Mouse (Mus musculus) gastrocnemius, postnatal 25 days (tissue): ENCODE measurements around the gene Ccdc106. TPM values are rescaled to one million over a fixed set of nuclear protein-coding genes. Genes with fewer than 3 reads are reported as not detected.
"Not testable (repeated sequence)": the region's sequence is repeated elsewhere in the genome, so short reads cannot be mapped to it uniquely, and the experiment has no call there.

Experiments
- DNase-seq: peaks from one replicate; pipeline ENCODE4 v3.0.0; 2022
- total RNA-seq, 2 experiments: library from RNA; stranded (reverse); gene quantifications; 1 replicate in 1 of 2; 2 replicates in 1 of 2; pipeline ENCODE4 v1.2.3; 2021

Ccdc106 gene
- total RNA-seq, 2 experiments from 2014 or later, result not detected

GRCm38 (mm10) chr7:5051193-5052192, 31.1 kb downstream of the Ccdc106 start, which contains the start of gene Zfp580:
TSS of gene Zfp580 (plus strand) at chr7:5051538.
- peak; percentile 74 for DNase-seq

DNA sequence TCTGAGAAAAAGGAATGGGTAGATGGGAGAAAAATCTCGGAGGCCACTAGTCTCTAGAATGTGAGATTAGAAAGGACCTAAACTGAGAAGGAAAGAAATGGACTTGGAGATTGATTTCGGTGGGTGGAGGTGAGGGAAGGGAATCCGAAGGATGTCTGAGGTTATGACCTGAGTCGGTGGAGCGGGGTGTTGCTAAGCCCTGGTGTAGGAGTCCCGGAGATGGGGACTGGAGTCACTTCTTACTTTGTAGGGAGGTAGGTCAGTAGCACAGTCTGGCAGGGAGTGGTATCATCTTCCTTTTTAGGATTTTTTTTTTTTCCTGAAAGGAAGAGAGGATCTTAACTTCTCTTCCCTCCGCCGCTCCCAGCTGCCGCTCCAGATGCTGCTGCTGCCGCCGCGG, 32.1 kb downstream of the Ccdc106 start:
- DNase-seq, result no peak

GRCm38 (mm10) chr7:5052931-5053343, 32.6 kb downstream of the Ccdc106 start:
- DNase-seq, result no peak

- DNase-seq, result no peak
These were observed 33.3 kb downstream of the Ccdc106 start for GRCm38 (mm10) chr7:5053456-5054179.

- DNase-seq, result no peak
These were observed 36.4 kb downstream of the Ccdc106 start for GRCm38 (mm10) chr7:5056651-5057263.

GRCm38 (mm10) chr7:5057381-5057780, 37.0 kb downstream of the Ccdc106 start:
- no peak for DNase-seq

GRCm38 (mm10) chr7:5057804-5058203, 37.5 kb downstream of the Ccdc106 start:
- no peak for DNase-seq

DNA sequence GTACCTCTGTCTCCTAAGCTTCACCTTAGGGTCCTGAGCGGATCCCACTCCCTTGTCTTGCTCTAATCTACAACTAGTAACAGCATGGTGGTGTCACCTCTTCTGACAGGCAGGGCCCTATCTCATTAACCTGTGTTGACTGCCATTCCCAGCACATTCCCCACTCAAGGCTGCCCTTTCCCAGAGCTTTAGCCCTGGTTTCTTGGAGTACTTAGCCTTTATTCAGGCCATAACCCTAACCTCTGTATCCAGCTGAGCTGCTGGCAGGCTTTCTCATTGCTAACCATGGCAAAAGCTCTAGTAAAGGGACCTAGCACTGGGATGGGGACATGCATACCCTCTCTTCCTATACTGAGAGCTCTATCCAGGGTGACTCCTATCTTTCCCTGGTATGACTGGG, 38.3 kb downstream of the Ccdc106 start:
- DNase-seq, result no peak

- no peak for DNase-seq
These were observed 39.1 kb downstream of the Ccdc106 start for GRCm38 (mm10) chr7:5059421-5059820.

DNA sequence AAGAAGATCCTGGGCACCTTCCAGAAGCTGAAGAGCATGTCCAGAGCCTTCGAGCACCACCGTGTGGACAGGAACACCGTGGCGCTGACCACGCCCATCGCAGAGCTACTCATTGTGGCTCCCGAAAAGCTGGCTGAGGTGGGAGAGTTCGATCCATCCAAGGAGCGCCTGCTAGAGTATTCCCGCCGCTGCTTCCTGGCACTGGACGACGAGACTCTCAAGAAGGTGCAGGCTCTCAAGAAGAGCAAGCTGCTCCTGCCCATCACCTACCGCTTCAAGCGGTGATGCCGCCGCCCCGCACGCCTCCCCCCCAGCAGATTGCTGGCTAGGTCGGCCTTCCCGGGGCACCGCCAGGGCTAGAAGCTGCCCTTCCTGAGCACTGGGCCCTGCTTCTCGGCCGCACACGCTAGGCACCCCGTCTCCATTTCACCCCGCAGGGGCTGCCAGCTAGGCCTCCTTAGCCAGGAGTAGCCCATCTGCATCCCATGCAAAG, 39.9 kb downstream of the Ccdc106 start:
- DNase-seq, result peak; percentile 60

- peak; percentile 95 for DNase-seq
These were observed 40.8 kb downstream of the Ccdc106 start for GRCm38 (mm10) chr7:5060944-5061773.

DNA sequence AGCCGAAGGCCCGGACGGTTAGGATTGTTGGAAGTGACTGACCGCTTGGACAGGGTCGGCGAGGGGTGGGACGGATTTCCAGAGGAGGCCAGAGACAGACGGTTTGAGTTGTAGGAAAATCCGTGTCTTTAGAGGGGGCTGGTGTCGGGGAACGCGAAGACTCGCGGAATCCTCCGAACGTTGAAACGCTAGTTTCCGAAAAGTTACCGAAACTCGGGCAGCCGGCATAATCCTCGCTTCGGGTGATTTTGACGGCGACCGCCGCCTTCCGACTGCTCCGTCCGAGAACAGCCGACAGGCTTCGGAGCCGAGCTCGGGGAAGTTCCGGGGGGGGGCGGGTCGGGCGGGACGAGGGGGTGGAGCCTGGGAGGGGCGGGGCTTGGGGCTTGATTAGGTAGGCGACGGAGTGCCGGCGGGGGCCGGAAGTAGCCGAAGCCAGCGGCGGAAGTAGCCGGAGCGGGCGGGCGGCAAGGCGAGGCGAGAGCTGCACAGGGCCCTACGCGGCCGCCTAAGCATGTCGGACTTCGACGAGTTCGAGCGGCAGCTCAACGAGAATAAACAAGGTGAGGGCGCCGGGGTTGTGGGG, 41.5 kb downstream of the Ccdc106 start, which contains the start of gene U2af2:
Gene U2af2 (plus strand): TSS at position 370 of the 586 bp plus-strand sequence.
- peak; percentile 94 for DNase-seq

GRCm38 (mm10) chr7:5062360-5063001, 42.1 kb downstream of the Ccdc106 start:
- DNase-seq, result no peak

DNA sequence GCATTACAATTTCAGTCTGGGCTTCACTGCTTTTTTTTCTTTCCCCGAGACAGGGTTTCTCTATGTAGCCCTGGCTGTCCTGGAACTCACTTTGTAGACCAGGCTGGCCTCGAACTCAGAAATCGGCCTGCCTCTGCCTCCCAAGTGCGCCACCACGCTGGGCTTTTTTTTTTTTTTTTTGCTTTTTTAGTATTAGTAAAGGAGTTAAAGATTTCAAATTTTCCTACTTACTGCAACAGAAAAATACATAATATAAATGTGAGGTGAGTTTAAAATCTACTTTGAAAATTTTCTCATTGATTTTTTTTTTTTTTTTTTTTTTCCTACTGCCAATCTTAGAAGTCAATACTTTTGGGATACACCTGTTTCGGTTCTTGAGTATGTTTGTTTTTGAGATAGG, 44.5 kb downstream of the Ccdc106 start:
- no peak for DNase-seq

DNA sequence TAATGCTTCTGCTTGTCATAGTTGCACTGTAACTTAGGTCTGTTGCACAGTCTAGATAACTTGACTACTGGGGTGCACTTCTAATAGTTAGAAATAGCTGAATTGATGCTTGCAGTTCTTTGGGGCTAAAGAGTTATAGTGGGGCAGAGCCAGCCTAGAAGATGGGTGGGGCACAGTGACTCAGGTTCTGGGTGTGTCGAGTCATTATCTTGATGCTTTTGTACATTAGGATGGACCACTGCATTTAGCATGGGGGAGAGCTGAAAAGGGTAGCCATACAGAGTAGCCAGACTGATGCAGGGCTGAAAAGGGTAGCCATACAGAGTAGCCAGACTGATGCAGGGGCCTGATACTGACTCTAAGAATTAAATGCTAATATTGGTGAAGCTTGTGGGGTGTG, 53.2 kb downstream of the Ccdc106 start:
- DNase-seq, result no peak

DNA sequence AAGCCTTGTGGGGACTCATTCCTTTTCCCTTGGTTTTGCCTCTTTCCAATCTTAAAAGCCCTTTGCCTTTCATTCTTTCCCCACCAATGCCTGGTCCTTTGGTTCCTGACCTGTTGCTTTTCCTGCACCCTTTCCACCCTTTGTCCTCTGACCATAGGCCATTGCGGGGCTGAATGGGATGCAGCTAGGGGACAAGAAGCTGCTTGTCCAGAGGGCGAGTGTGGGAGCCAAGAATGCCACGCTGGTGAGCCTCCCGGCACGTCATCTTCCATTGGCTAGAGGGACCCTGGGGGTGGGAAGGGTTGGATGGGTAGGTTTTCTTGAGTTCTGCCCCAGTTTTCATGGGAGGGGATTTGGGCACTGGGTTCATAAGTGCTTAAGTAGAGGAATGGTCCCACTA, 54.6 kb downstream of the Ccdc106 start:
- DNase-seq, result no peak

- DNase-seq, result no peak
These were observed 56.6 kb downstream of the Ccdc106 start for GRCm38 (mm10) chr7:5076931-5077330.

GRCm38 (mm10) chr7:5079365-5080009, 59.1 kb downstream of the Ccdc106 start:
- DNase-seq, result not testable (repeated sequence)

DNA sequence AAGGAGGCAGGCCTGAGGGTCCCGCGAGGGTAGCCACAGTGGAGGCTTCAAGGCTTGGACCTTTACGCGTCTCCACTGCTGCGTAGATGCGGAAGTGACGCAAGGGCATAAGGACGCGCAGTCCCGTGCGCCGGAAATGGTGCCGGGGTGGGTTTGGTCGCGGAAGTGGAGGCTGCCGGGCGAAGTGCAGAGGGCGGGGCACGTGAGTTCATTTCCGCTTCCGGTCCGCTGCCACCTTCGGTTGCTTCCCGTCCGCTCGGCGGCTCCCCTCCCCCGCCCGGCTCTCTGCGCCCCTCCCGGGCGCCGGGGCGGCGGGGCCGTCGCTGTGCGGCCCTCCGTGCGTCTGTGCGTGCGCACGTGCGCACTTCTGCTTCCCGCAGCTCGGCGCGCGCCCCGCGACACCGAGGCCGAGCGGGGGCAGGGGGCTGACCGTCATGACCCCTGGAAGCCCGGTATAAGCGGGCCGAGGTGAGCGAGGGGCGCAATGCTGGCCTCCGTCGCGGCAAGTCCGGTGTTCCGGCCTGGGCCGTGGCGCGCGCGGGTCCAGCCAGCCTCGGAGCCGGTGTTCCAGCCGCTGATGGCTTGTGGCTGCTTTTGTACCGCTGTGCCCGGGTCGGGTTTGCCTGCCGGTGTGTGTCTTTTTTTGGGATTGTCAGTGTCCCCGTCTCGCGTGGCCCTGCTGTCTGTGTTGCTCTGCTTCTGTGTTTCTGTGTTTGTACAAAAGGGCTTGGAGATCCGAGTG, 59.8 kb downstream of the Ccdc106 start, which contains the start of gene Epn1:
Gene Epn1 (plus strand): TSS at position 226 of the 742 bp plus-strand sequence.
- peak; percentile 96 for DNase-seq
